Mouse (Mus musculus) embryonic facial prominence, embryonic 10.5 days (tissue): ENCODE results near the gene Lrch3. TPM values are rescaled to one million over a fixed set of nuclear protein-coding genes. Genes with fewer than 3 reads are reported as not detected.
"Not testable (repeated sequence)": the region's sequence is repeated elsewhere in the genome, so short reads cannot be mapped to it uniquely, and the experiment has no call there.

ENCODE experiments used
- DNase-seq: peaks from one replicate; pipeline ENCODE4 v3.0.0-alpha.2; 2017; ENCODE audit warnings: low spot score
- H3K27ac ChIP-seq: fragments of 300-500 bp; sonication (generic); replicated peaks from 2 replicates; pipeline ENCODE4 v1.5.1; 2016; ENCODE audit warnings: mild to moderate bottlenecking
- H3K27me3 ChIP-seq: fragments of 300-500 bp; sonication (generic); replicated peaks from 2 replicates; pipeline ENCODE4 v1.6.1; 2016; ENCODE audit warnings: low read depth, mild to moderate bottlenecking; ENCODE audit not compliant: poor library complexity, severe bottlenecking
- H3K36me3 ChIP-seq: fragments of 300-500 bp; sonication (generic); replicated peaks from 2 replicates; pipeline ENCODE4 v1.6.1; 2016; ENCODE audit warnings: mild to moderate bottlenecking, moderate library complexity
- H3K4me1 ChIP-seq: fragments of 300-500 bp; sonication (generic); 2 replicates; pipeline ENCODE4 v1.6.1; 2016
- H3K4me3 ChIP-seq: fragments of 300-500 bp; sonication (generic); 2 replicates; pipeline ENCODE4 v1.5.1; 2016; ENCODE audit warnings: mild to moderate bottlenecking, moderate library complexity
- H3K9me3 ChIP-seq: fragments of 300-500 bp; sonication (generic); 2 replicates; pipeline ENCODE4 v1.6.1; 2016; ENCODE audit warnings: mild to moderate bottlenecking
- WGBS: fragments of 180-500 bp; shearing (Covaris S2); methylation state at CpG from one replicate; pipeline ENCODE4 v1.1.7; 2016; 5-methylcytosine and 5-hydroxymethylcytosine counted together
- polyA plus RNA-seq: library from polyadenylated mRNA; unstranded; fragments of >200 nt; fragmentation: Nextera tagmentation; extraction: Ambion mirVana; gene quantifications from 2 replicates; pipeline ENCODE4 v1.2.1, GENCODE M21; 2016

Lrch3 gene
- polyA plus RNA-seq, 1 experiment from 2014 or later = 32.3 TPM

GRCm38 (mm10) chr16:33048004-33048403 lies 134.1 kb downstream of the Lrch3 start:
- H3K4me1 ChIP-seq = no peaks in the 10 kb centered on the region
- H3K9me3 ChIP-seq = no peaks in the 10 kb centered on the region
- H3K27ac ChIP-seq = no peak overlapping the region
- no peak for DNase-seq
- no peaks in the 10 kb centered on the region for H3K27me3 ChIP-seq
- no peak overlapping the region for H3K4me3 ChIP-seq
- H3K36me3 ChIP-seq = peaks cover 6% of the 10 kb centered on the region; the same call in 1 of the 2 replicates
- WGBS = 91% methylated on average over 1 of the region's 1 CpGs

- Histone ChIP-seq H3K27me3 (no peaks in the 10 kb centered on the region), H3K9me3 (no peaks in the 10 kb centered on the region), H3K27ac (no peak overlapping the region), H3K36me3 (peaks cover 6% of the 10 kb centered on the region; the same call in 1 of the 2 replicates), H3K4me1 (no peaks in the 10 kb centered on the region), H3K4me3 (no peak overlapping the region)
- 76% methylated on average over 2 of the region's 2 CpGs for WGBS
- no peak for DNase-seq
These were observed 134.8 kb downstream of the Lrch3 start for GRCm38 (mm10) chr16:33048686-33049085.

GRCm38 (mm10) chr16:33049809-33050208 lies 135.9 kb downstream of the Lrch3 start:
- no peak for DNase-seq
- Histone ChIP-seq H3K36me3 (peaks cover 6% of the 10 kb centered on the region; the same call in 1 of the 2 replicates), H3K27me3 (no peaks in the 10 kb centered on the region), H3K4me3 (no peak overlapping the region), H3K4me1 (no peaks in the 10 kb centered on the region), H3K9me3 (no peaks in the 10 kb centered on the region), H3K27ac (no peak overlapping the region)
- 90% methylated on average over 16 of the region's 16 CpGs for WGBS

GRCm38 (mm10) chr16:33053141-33053540 lies 139.2 kb downstream of the Lrch3 start:
- WGBS = 67% methylated on average over 5 of the region's 5 CpGs
- peaks cover 10% of the 10 kb centered on the region for H3K36me3 ChIP-seq
- no peak overlapping the region for H3K4me3 ChIP-seq
- no peak for DNase-seq
- no peaks in the 10 kb centered on the region for H3K27me3 ChIP-seq
- peaks cover 11% of the 10 kb centered on the region for H3K4me1 ChIP-seq
- H3K27ac ChIP-seq = no peak overlapping the region
- H3K9me3 ChIP-seq = no peaks in the 10 kb centered on the region

- WGBS = 80% methylated on average over 2 of the region's 2 CpGs
- Histone ChIP-seq H3K4me1 (peaks cover 24% of the 10 kb centered on the region), H3K36me3 (peaks cover 22% of the 10 kb centered on the region)
These were observed 141.0 kb downstream of the Lrch3 start for GRCm38 (mm10) chr16:33054927-33055326.

GRCm38 (mm10) chr16:33055655-33056054 lies 141.8 kb downstream of the Lrch3 start:
- Histone ChIP-seq H3K27ac (peak overlapping the region; percentile 96), H3K9me3 (no peaks in the 10 kb centered on the region), H3K4me1 (peaks cover 24% of the 10 kb centered on the region), H3K36me3 (peaks cover 29% of the 10 kb centered on the region), H3K27me3 (no peaks in the 10 kb centered on the region), H3K4me3 (peak overlapping the region; percentile 82)
- WGBS = 21% methylated on average over 10 of the region's 10 CpGs
- DNase-seq = no peak

More at GRCm38 (mm10) chr16:33054927-33055326, 141.0 kb downstream of the Lrch3 start:
- not testable (repeated sequence) for H3K27ac ChIP-seq, H3K9me3 ChIP-seq, DNase-seq, H3K4me3 ChIP-seq, H3K27me3 ChIP-seq

GRCm38 (mm10) chr16:33056095-33056785 lies 142.3 kb downstream of the Lrch3 start, which contains the start of the genes Iqcg and Rpl35a:
TSS of gene Iqcg (minus strand) at chr16:33056218.
TSS of gene Rpl35a (plus strand) at chr16:33056453.
- peak within 1 kb of the TSS; percentile 96 for H3K27ac ChIP-seq
- H3K9me3 ChIP-seq = no peaks in the 10 kb centered on the region
- under 1% methylated on average over 47 of the region's 47 CpGs for WGBS
- peak within 1 kb of the TSS; percentile 82 for H3K4me3 ChIP-seq
- DNase-seq = peak; percentile 90
- H3K36me3 ChIP-seq = peaks cover 35% of the 10 kb centered on the region
- H3K27me3 ChIP-seq = no peaks in the 10 kb centered on the region
- H3K4me1 ChIP-seq = peaks cover 24% of the 10 kb centered on the region

GRCm38 (mm10) chr16:33056786-33057185 lies 142.9 kb downstream of the Lrch3 start:
- H3K4me3 ChIP-seq = peak overlapping the region; percentile 82
- DNase-seq = no peak
- H3K27me3 ChIP-seq = no peaks in the 10 kb centered on the region
- peak overlapping the region; percentile 96 for H3K27ac ChIP-seq
- WGBS = 0% methylated on average over 24 of the region's 24 CpGs
- H3K4me1 ChIP-seq = peaks cover 26% of the 10 kb centered on the region
- H3K36me3 ChIP-seq = peaks cover 35% of the 10 kb centered on the region
- H3K9me3 ChIP-seq = no peaks in the 10 kb centered on the region

GRCm38 (mm10) chr16:33058033-33058432 lies 144.1 kb downstream of the Lrch3 start:
- H3K4me1 ChIP-seq = peaks cover 37% of the 10 kb centered on the region
- 90% methylated on average over 16 of the region's 16 CpGs for WGBS
- DNase-seq = no peak
- no peaks in the 10 kb centered on the region for H3K27me3 ChIP-seq
- H3K36me3 ChIP-seq = peaks cover 35% of the 10 kb centered on the region
- peak overlapping the region; percentile 82 for H3K4me3 ChIP-seq
- H3K9me3 ChIP-seq = no peaks in the 10 kb centered on the region
- no peak overlapping the region for H3K27ac ChIP-seq

GRCm38 (mm10) chr16:33058656-33059055 lies 144.8 kb downstream of the Lrch3 start:
- 91% methylated on average over 9 of the region's 9 CpGs for WGBS
- H3K27me3 ChIP-seq, DNase-seq, H3K9me3 ChIP-seq, H3K27ac ChIP-seq: not testable (repeated sequence)
- peak overlapping the region; percentile 82 for H3K4me3 ChIP-seq
- H3K4me1 ChIP-seq = peaks cover 43% of the 10 kb centered on the region
- H3K36me3 ChIP-seq = peaks cover 35% of the 10 kb centered on the region

- Histone ChIP-seq H3K4me1 (peaks cover 47% of the 10 kb centered on the region), H3K4me3 (no peak overlapping the region), H3K27me3 (no peaks in the 10 kb centered on the region), H3K9me3 (no peaks in the 10 kb centered on the region), H3K27ac (no peak overlapping the region), H3K36me3 (peaks cover 35% of the 10 kb centered on the region)
- 94% methylated on average over 1 of the region's 1 CpGs for WGBS
- DNase-seq = no peak
These were observed 145.6 kb downstream of the Lrch3 start for GRCm38 (mm10) chr16:33059471-33059870.

- H3K36me3 ChIP-seq = peaks cover 35% of the 10 kb centered on the region
- no peak for DNase-seq
- H3K4me1 ChIP-seq = peaks cover 43% of the 10 kb centered on the region
- no peaks in the 10 kb centered on the region for H3K9me3 ChIP-seq
- no peak overlapping the region for H3K27ac ChIP-seq
- H3K4me3 ChIP-seq = no peak overlapping the region
- no peaks in the 10 kb centered on the region for H3K27me3 ChIP-seq
- WGBS = 72% methylated on average over 2 of the region's 2 CpGs
These were observed 147.0 kb downstream of the Lrch3 start for GRCm38 (mm10) chr16:33060926-33061325.

- no peak overlapping the region for H3K27ac ChIP-seq
- H3K27me3 ChIP-seq = no peaks in the 10 kb centered on the region
- 53% methylated on average over 11 of the region's 11 CpGs for WGBS
- H3K4me3 ChIP-seq = peak overlapping the region; percentile 91
- no peaks in the 10 kb centered on the region for H3K9me3 ChIP-seq
- H3K36me3 ChIP-seq = peaks cover 38% of the 10 kb centered on the region
- DNase-seq = no peak
- H3K4me1 ChIP-seq = peaks cover 43% of the 10 kb centered on the region
These were observed 147.5 kb downstream of the Lrch3 start for GRCm38 (mm10) chr16:33061400-33061799.
